Mouse (Mus musculus) bone marrow, adult 2 months (tissue): ENCODE data around the gene Gramd1b. TPM values are rescaled to one million over a fixed set of nuclear protein-coding genes. Genes with fewer than 3 reads are reported as not detected.

ENCODE experiments used
- H3K27ac ChIP-seq: fragments of 200-500 bp; 2 replicates; pipeline ENCODE4 v1.5.1; 2012; ENCODE audit warnings: low read depth, mild to moderate bottlenecking, control low read depth, inconsistent platforms, low read length; ENCODE audit not compliant: control insufficient read depth, poor library complexity, insufficient read depth
- H3K4me1 ChIP-seq: fragments of 200-500 bp; 2 replicates; pipeline ENCODE4 v1.6.1; 2011; ENCODE audit warnings: low read length; ENCODE audit not compliant: control insufficient read depth, insufficient read depth
- H3K4me3 ChIP-seq: fragments of 200-500 bp; replicated peaks from 2 replicates; pipeline ENCODE3; 2011; ENCODE audit warnings: mild to moderate bottlenecking, low read depth, low read length, control low read depth; ENCODE audit not compliant: control insufficient read depth
- CTCF ChIP-seq: fragments of 200-500 bp; IDR thresholded peaks from 2 replicates; pipeline ENCODE4 v1.5.1; 2011; ENCODE audit warnings: low read length, control low read depth; ENCODE audit not compliant: control insufficient read depth, insufficient read depth
- POLR2A ChIP-seq: fragments of 200-500 bp; IDR thresholded peaks from 2 replicates; pipeline ENCODE4 v1.6.1; 2011; ENCODE audit warnings: low read depth, mild to moderate bottlenecking, control low read depth, low read length, borderline replicate concordance; ENCODE audit not compliant: control insufficient read depth
- whole genome bisulfite sequencing: fragments of 180-500 bp; shearing (Covaris S2); methylation state at CpG from one replicate; pipeline ENCODE4 v1.1.7; 2018; 5-methylcytosine and 5-hydroxymethylcytosine counted together
- polyA plus RNA-seq: library from polyadenylated mRNA; stranded (reverse); fragments of >200 nt; gene quantifications from 2 replicates; pipeline ENCODE4 v1.2.4, GENCODE M21; 2011; ENCODE audit warnings: low replicate concordance; ENCODE audit not compliant: missing spikeins, insufficient read depth, insufficient read length

Gramd1b gene
- polyA plus RNA-seq, 1 experiment, result 15.8 TPM

DNA sequence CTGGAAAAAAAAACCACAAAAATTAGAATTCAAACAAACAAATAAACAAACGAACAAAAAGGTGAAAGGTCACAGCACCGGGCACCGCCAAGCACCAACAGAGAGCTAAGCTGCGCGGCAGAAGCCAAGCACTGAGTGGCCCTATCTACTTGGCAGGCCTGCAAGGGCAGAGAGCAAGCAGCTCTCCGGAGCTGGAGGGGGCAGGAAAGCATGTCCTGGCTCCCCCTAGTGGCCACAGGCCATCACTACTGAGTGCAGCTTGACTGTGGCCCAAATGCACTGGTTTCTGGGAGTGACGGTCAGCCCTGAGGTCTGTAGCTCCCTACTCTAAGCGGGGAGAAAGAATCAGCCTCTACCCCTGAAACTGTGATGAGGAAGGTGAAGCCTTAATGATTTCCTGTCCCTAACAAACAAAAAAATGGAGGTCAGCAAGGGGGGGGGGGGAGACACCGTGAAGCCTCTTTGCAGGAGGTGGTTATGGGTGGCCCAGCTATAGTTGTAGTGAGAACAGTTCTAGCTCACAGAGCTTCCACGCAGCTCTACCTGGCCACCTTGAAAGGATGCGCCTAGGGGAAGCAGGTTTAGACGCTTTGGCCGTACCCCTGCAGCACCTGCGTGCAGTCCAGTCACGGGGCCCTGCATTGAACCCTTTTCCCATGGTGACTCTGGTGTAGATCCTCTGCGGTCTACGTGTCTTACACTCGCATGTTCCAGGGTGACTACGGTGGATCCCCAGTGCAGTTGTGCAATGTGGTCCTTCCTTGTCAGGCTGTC is 200.4 kb downstream of the Gramd1b start:
- TF ChIP-seq POLR2A (no peak), CTCF (peak; percentile 95)
- WGBS, result 53% methylated on average over 19 of the region's 19 CpGs
- Histone ChIP-seq H3K4me3 (no peak overlapping the region), H3K27ac (no peak overlapping the region), H3K4me1 (no peaks in the 10 kb centered on the region)

DNA sequence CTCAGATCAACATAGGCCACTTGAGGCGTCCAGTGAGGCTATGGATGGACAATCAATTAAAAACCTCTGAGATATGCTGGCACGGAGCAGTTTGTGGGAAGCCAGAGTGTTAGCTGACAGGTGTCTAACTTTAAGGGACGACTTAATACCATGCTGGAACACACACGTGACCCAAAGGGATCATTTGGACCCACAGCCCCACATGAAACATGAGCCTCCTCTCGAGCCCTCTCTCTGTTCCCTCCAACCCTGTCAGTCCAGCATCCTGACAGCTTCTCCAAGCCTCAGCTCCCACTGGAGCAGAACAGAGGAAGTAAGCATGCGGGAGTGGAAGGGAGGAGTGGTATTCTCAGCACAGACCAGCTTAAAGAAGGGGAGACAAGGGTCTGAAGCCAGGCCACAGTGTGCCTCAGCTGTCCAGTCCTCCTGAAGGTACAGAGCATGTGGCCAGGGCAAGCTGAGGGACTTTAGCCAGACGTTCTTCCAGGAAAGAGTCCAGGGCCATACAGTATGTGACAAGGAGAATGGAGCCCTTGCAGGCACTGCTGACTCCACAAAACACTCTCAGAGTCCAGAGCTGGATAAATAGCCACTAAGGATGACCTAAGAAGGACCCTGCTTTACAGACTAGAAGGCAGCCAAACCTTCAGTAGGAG is 204.8 kb downstream of the Gramd1b start:
- TF ChIP-seq CTCF, result no peak
- TF ChIP-seq POLR2A, result no peak
- Histone ChIP-seq H3K4me1 (no peaks in the 10 kb centered on the region), H3K27ac (no peak overlapping the region), H3K4me3 (no peak overlapping the region)
- WGBS, result 69% methylated on average over 7 of the region's 7 CpGs

- Histone ChIP-seq H3K27ac (0 out of 2 replicates have a peak overlapping the region, but pooled peaks have one; percentile 5), H3K4me3 (no peak overlapping the region), H3K4me1 (no peaks in the 10 kb centered on the region)
- no peak for TF ChIP-seq POLR2A
- no peak for TF ChIP-seq CTCF
- WGBS, result 76% methylated on average over 6 of the region's 6 CpGs
These were observed 206.4 kb downstream of the Gramd1b start for GRCm38 (mm10) chr9:40324826-40325225.

GRCm38 (mm10) chr9:40324232-40324792 is 206.9 kb downstream of the Gramd1b start:
- WGBS, result 41% methylated on average over 4 of the region's 4 CpGs
- Histone ChIP-seq H3K4me3 (no peak overlapping the region), H3K27ac (0 out of 2 replicates have a peak overlapping the region, but pooled peaks have one; percentile 5), H3K4me1 (no peaks in the 10 kb centered on the region)
- TF ChIP-seq CTCF, result no peak
- TF ChIP-seq POLR2A, result no peak

DNA sequence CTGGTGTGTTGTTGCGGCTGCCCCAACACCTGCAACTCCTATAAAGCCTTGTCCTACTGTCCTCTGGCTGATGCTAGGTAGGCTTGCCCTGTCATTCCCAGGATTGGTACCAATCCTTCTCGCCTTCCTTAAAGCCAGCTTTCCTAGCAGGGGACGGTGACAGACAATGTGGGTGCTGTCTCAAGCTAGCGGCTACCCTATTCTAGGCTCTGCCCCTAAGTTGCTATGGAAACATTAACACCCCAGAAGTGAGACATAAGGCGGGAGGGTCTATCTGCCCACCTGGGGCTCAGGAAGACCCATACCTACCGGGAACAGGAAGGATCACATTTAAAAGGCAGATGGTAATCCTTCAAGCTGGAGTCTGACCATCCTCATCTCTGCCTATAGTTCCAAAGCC is 207.4 kb downstream of the Gramd1b start:
- no peak overlapping the region for H3K27ac ChIP-seq
- WGBS, result 71% methylated on average over 6 of the region's 6 CpGs
- no peak overlapping the region for H3K4me3 ChIP-seq
- no peak for TF ChIP-seq POLR2A
- TF ChIP-seq CTCF, result no peak
- H3K4me1 ChIP-seq, result no peaks in the 10 kb centered on the region

- H3K4me3 ChIP-seq, result no peak overlapping the region
- no peak for TF ChIP-seq POLR2A
- H3K27ac ChIP-seq, result no peak overlapping the region
- 82% methylated on average over 5 of the region's 5 CpGs for WGBS
- H3K4me1 ChIP-seq, result no peaks in the 10 kb centered on the region
These were observed 208.0 kb downstream of the Gramd1b start for GRCm38 (mm10) chr9:40323171-40323570.

DNA sequence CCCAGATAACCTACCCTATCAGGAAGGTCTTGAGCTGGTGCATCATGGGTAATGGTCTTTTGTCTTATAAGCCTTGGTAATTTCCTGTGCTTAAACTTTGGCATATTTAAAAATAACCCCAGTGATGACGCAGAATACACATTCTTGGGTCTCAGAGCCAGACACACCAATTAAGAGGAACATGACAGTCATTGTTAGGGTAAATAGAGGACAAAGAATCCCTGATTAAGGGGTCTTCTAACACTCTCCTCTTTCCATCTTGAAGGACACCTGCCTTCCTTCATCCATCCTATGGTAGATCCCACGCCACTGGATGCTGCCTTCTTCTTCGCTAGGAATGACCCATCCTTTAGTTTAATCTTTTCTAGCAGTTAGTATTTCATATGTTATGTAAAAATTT is 208.8 kb downstream of the Gramd1b start:
- H3K4me1 ChIP-seq, result no peaks in the 10 kb centered on the region
- 78% methylated on average over 3 of the region's 3 CpGs for WGBS
- H3K27ac ChIP-seq, result no peak overlapping the region
- no peak overlapping the region for H3K4me3 ChIP-seq
- TF ChIP-seq POLR2A (no peak), CTCF (no peak)

GRCm38 (mm10) chr9:40321668-40322003 is 209.5 kb downstream of the Gramd1b start:
- Histone ChIP-seq H3K4me3 (no peak overlapping the region), H3K27ac (no peak overlapping the region), H3K4me1 (no peaks in the 10 kb centered on the region)
- TF ChIP-seq CTCF (no peak), POLR2A (no peak)
- 28% methylated on average over 3 of the region's 3 CpGs for WGBS
